Mouse (Mus musculus) brain, embryonic 14.5 days (tissue): Measurements from ENCODE around the gene Srebf2.

ENCODE experiments used
- CTCF ChIP-seq: fragments of 200-500 bp; IDR thresholded peaks from 2 replicates; pipeline ENCODE4 v1.5.1; 2012; ENCODE audit warnings: inconsistent platforms, mild to moderate bottlenecking, moderate library complexity, borderline replicate concordance; ENCODE audit not compliant: insufficient read depth, insufficient read length; ENCODE audit errors: extremely low read depth
- POLR2A ChIP-seq: fragments of 200-500 bp; IDR thresholded peaks from 2 replicates; pipeline ENCODE4 v1.6.1; 2012; ENCODE audit warnings: mild to moderate bottlenecking, inconsistent platforms, borderline replicate concordance; ENCODE audit not compliant: poor library complexity, insufficient read depth, insufficient read length, severe bottlenecking; ENCODE audit errors: extremely low read depth

- TF ChIP-seq POLR2A (no peak), CTCF (no peak)
Observed at GRCm38 (mm10) chr15:82203611-82204351, 56.8 kb downstream of the Srebf2 start.
